Mouse (Mus musculus) lung, postnatal 10 days (tissue): ENCODE measurements at regions not wholly inside any gene's neighbourhood (a gene's known extent, or its start where the extent isn't known, plus 50 kb on each side); places are given as distances from the start of the nearest gene placed in this dataset.
A peak's percentile ranks its signal among the peaks of the same experiment; 100 is the strongest.

Experiments used
- DNase-seq: peaks from one replicate; pipeline ENCODE4 v3.0.0; 2021

DNA sequence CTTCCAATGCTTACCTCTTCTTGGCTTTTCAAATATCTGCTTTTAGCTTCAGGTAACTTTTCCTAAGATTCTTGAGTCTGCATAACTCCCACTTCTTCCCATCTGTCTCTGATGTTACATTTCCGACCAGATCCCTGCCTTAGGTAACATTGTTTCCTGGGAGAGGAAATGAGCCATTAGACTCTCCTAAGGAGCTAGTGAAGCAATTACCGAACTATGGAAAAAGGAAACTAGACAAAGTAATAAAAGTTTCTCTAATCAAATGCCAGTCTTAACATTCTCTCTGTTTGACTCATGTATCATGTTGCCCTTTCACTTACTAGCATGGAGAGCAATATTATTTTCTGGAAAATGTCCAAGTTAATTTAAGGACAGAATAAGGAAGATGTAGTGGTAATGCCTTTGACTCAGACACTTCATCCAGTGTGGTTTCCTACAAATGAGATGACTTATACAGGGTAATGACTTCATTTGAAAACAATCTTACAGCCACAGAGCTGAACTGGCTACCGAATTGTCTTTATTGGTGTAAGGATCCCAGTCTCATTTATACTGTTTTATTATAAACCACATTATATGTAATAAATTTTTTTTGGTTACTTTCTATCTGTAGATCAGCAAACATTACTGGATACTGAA, 263.8 kb upstream of the Fam84a start:
- DNase-seq = no peak

GRCm38 (mm10) chr12:14411102-14411501, 259.2 kb upstream of the Fam84a start:
- DNase-seq = no peak

DNA sequence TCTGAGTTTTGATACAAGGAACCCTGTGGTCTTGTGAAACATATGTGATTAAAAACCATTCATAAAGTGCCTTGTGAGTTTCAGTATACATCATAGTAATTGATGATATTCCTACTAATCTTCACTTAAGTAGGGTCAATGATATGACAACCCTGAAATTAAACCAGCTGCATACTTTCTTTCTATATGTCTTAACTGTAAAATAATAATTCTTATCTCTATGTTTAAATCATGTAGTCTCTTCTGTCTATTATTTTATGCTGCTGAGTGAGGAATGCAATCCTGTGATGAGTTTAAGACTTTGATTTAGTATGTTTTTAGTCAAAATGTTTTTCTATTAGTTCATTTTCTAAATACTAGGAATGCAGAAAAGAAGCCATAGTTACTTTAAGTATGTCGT, 253.9 kb upstream of the Fam84a start:
- DNase-seq = no peak

DNA sequence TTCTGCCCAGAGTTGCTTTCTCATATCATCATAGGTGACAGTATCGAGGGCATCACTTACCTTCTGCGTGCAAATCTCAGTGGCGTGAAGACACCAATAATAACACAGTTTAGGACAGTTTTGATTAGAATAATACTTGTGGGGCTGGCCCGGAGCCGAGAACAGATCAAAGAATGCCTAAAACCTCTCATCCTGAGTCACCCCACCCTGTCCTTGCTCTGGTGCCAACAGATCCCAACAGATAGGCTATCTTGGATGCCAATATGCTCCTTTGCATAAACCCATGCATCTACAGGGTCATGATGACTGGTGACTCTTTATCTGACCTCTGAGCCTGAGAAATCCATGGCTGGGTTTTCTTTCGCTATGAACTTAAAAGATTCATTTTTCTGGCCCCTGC, 224.4 kb upstream of the Fam84a start:
- no peak for DNase-seq

DNA sequence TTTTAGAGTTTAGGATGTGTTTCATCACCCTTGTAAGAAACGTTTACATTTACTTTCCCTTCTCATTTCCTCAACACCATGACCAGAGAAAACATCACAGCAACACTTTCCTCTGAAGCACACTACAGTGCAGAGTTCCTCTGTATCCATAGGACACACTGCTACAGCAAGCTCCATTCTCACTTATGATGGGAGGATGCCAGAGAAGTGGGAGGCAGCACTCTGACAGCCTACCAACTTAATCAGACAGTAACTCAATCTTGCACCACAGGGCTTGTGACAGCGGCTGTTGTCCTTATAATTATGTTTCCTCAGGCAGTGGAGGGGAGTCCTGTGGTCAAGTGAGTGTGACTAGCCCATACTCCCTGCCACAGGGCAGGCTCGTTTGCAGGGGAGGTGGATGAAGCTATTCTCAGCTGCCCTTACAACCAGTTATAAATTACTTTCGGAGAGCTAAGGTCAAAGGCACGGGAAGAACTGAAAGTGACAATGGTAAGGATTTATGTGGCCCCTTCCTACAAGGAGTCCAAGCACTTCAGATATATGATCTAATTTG, 186.5 kb upstream of the Fam84a start:
- DNase-seq = no peak

- DNase-seq = no peak
Observed at GRCm38 (mm10) chr12:14337813-14338212, 186.0 kb upstream of the Fam84a start.

- DNase-seq = no peak
Observed at GRCm38 (mm10) chr12:14318693-14319092, 166.8 kb upstream of the Fam84a start.

- no peak for DNase-seq
Observed at GRCm38 (mm10) chr12:14316392-14316791, 164.5 kb upstream of the Fam84a start.

GRCm38 (mm10) chr12:14315780-14316179, 163.9 kb upstream of the Fam84a start:
- peak; percentile 27 for DNase-seq

DNA sequence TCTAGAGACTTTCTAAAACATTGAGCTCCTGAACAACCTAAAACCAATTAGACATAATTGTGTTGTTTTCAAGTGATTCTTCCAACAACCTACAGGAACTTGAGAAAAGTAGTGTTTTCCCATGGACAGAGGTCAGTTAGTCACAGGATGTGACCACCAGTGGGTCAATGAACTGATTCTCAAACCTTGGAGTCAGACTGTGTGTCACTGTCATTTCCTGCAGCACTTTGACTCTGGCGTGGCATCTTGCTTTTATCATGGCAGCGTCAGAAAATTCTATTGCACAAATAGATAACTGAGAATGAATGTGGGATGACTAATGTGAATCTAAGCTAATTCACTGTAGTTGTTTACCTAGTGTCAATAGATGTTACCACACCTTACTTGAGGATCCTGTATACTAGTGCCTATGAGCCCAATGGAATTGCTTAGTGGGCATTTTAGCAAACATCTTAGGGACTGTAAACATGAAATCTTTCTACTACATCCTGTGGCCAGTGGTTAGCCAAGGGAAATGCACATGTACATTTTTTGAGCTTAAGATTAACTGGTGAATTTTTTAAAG, 150.6 kb upstream of the Fam84a start:
- no peak for DNase-seq

GRCm38 (mm10) chr12:14301676-14302365, 150.0 kb upstream of the Fam84a start:
- peak; percentile 11 for DNase-seq

- no peak for DNase-seq
Observed at GRCm38 (mm10) chr12:14292083-14292482, 140.2 kb upstream of the Fam84a start.

DNA sequence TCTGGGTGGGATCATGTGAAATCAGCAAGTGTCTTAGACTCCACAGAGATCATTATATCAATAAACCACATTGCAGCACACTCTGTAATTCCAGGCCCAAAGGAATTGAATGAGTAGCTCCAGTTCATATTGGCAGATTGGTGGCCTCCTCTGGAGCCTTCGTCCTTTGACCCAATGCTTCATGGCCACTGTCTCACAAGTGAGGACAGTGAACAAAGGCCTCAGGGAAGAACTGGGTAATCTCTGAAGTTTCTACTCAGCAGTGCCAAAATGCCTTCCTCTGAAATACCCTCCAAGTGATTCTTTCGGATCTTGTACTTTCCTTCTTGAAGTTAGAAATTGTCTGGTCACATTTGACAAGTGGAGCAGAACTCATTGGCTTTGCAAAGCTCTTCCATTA, 135.8 kb upstream of the Fam84a start:
- DNase-seq = no peak

DNA sequence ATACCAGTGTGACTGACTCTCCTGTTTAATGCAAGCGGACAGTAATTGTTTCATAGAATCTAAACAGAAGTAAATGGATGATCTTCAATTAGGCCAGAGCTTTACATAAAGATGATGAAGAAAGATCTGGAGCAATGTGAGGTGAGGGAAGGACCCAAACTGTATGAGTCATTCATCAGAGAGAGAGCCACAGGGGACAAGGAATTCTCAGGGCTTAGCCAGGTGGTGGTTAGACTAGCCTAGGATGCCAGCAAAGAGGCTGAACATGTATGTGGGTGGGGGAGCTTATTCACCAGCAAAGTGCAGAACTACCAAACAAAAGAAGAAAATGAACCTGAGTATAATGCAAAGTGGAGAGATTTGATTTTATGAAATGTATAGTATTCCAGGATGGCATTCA, 134.8 kb upstream of the Fam84a start:
- no peak for DNase-seq

DNA sequence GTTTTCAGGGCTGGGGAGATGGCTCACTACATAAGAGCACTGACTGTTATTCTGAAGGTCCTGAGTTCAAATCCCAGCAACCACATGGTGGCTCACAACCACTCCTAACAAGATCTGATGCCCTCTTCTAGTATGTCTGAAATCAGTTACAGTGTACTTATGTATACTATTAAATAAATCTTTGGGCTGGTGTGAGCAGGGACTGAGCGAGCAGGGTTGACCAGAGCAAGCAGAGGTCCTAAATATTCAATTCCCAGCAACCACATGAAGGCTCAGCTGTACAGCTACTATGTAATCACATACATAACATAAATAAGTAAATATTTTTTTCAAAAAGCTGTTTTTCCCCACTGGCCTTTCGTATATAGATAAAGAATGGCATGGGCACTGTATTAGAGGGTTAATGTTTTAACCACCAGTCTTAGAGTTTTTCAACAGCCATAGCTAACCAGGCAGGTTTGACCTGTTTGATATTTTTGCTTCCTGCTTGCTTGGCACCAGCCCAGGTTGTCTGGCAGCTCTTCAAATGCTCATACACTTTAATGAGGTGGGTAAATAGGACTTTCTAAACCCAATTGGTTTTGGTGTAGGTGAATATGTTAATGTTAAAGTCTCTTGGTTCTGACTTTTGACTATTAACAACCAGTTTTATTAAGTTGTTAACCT, 134.1 kb upstream of the Fam84a start:
- DNase-seq = peak; percentile 48

DNA sequence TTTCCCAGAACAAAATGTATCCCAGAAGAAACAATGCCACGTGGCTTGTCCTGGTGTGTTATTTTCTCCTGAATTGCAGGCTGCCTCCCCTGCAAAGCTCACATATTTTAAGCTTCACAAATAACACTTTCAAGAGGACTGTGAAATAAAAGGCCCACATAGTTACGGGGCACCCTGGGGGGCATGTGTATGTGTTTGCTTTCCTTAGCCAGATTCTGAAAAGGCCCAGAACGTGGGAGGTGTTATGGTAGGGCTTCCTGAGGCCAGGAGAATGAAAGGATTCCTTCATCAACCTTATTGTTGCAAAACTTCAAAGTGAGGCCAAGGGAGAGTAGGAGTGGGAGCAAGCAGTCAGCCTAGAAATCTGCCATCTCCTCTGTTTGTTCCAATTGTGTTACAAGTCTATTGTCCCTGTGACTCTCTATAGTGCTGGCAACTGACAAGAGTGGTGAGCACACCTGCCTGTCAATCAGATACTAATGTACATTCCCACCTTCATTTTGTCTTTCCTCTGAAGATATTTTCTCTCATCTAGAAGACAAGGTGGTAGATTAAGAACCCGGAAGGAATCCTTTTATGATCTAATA, 131.3 kb upstream of the Fam84a start:
- DNase-seq = no peak

DNA sequence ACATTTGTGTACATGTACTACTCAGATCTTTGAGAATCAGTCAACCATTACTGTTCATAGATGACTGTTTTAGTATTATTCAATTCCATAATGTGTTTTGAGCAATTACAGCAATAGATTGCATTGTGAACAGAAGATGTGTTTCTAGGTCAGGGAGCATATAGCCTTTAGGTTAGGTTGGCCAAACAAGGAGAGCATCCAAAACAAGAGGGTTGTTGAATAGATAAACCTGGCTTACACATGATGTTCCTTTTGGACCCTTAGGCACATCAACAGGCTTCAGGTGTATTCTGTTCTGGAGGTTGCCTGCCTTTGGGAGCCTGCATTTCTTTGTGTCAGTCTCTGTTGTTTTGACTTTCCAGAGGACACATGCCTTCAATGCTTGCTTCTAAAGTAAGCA, 123.4 kb upstream of the Fam84a start:
- no peak for DNase-seq

DNA sequence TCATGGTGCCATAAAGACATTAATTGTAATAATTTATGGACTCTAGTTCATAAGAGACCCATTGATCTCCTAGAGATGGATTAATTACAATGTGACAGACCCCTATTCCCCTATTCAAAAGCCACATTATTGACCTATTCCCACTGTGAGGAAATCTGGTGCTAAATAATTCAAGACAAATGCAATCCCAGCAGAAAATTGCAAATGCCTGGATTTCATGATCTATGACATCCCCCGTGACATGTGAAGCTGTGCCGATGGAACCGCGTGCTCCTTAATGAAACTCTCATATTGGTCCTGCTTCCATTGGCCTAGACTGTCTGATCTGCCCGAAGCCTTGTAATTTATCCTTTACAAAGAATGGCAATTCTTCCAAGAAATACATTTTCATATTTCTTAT, 122.9 kb upstream of the Fam84a start:
- DNase-seq = no peak

DNA sequence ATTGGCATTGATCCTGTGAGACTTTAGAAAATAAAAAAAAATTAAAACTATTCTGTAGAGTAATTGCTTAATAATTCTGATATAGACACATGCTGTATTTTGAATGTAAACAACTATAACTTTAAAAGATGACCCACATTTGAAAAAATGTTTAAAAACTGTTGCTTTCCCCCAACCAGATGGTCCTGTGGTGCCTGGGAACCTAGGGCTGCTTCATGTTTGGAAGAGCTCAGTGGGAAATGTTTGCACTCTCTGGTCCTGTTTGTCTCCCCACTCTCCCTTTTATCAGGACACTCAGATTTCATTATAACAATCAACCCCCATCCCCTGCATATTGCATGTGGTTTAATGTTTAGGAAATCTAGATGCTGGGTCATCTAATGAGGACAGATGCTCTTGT, 119.4 kb upstream of the Fam84a start:
- no peak for DNase-seq

DNA sequence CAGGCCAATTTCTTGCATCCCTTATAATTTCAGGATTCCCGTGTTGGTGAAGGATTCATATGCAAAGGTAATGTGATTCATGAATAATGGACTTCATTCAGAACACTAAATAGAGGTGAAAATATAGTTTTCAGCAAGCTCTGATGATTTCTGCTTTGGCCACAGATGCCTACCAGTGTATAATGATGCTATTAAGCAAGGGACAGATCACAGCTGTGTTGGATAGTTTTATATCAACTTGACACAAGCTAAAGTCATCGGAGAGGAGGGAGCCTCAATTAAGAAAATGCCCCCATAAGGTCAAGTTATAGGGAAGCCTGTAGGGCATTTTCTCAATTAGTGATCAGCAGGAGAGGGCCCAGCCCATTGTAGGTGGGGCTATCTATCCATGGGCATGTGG, 109.2 kb upstream of the Fam84a start:
- no peak for DNase-seq

DNA sequence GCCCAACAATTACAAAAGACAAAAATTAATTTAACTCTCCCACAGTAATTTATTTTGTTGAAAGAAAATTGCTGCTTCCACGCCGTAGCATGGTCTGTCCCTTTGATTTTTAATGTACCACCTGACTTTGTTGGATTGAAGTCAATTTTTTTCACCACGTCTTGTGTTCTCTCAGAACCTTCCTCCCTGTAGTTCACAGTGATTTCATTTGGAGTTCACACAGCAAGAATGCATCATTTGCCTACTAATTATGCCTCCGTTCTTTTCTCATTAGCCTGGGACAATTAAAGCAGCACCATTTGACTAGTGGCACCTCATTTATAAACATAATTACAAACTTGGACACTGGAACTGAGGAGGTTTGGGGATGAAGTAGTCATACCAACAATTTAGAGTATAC, 108.4 kb upstream of the Fam84a start:
- no peak for DNase-seq

- no peak for DNase-seq
Observed at GRCm38 (mm10) chr12:14253336-14253735, 101.5 kb upstream of the Fam84a start.

DNA sequence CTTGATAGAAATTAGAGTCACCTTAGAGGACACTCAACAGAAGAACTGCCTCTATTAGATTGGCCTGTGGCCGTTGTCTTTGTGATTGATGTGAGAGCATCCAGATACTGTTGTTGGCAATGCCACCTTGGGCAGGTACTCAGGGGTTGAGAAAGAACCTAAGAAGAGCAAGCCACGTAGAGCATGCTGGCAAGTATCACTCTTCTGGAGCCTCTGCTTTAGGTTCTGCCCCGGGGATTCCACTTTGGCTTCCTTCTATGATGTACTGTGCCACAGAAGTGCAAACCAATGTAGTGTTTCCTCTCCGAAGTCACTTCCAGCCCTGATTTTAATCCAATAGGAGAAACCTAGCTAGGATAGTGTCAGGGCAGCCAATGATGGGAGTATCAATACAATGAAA, 98.3 kb upstream of the Fam84a start:
- no peak for DNase-seq
